ENCODE assay signal across 16 mouse cellular contexts in the genomic region with DNA sequence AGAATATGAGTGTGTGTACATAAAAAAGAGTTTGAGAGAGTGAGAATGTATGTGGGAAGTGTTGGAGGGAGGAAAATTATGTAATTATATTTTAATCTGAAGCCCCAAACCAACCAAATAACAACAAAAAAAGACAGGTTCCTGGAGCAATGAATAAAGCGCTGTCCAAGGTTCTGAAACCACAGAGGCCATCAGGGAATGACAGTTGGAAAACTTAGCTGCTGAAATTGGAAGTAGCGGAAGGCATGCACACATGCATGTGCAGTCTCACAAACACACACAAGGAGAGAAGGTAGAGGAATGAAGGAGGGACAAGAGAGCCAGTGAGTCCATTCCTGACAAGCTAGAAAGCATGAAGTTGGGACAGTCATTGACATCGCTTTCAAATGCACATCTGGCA. TPM values are rescaled to one million over a fixed set of nuclear protein-coding genes. Genes with fewer than 3 reads are reported as not detected.
DNase-seq lines count a peak whose midpoint lies in the region; ATAC-seq and TF ChIP-seq lines count a peak whose summit lies in the region.
"Had no signal": no experiment of that assay in that cellular context is flagged by ENCODE, and none has a peak within 500 bp of the region (broad histone marks: within the 10 kb centered on the region; RNA-seq: fewer than 3 reads in every experiment).

No protein-coding gene starts in this region.

- H3K9ac ChIP-seq in hindbrain, embryonic 11.5 days (ENCODE audit: low read depth, low read length) = no peak overlapping the region
- H3K9ac ChIP-seq in hindbrain, embryonic 16.5 days (ENCODE audit: low read depth, low read length) = no peak overlapping the region
- H3K9ac ChIP-seq: liver, embryonic 12.5 days; neural tube, embryonic 13.5 days had no signal

- WGBS in hindbrain, embryonic 11.5 days = 66% methylated on average over 3 of the region's 3 CpGs
- 67% methylated on average over 3 of the region's 3 CpGs for WGBS in hindbrain, embryonic 16.5 days

- no peaks in the 10 kb centered on the region for H3K9me3 ChIP-seq in hindbrain, embryonic 11.5 days (ENCODE audit: control insufficient read depth, low read length)
- H3K9me3 ChIP-seq in hindbrain, embryonic 16.5 days (ENCODE audit: control insufficient read depth, low read length) = no peaks in the 10 kb centered on the region
- H3K9me3 ChIP-seq in megakaryocyte, embryonic 14.5 days = peaks cover 13% of the 10 kb centered on the region
- H3K9me3 ChIP-seq: hindbrain, embryonic 10.5 days; liver, embryonic 12.5 days; neural tube, embryonic 13.5 days had no signal

- no peaks in the 10 kb centered on the region for H3K36me3 ChIP-seq in hindbrain, embryonic 11.5 days (ENCODE audit: control insufficient read depth, insufficient read depth, low read length)
- no peaks in the 10 kb centered on the region for H3K36me3 ChIP-seq in hindbrain, embryonic 16.5 days (ENCODE audit: control insufficient read depth, insufficient read depth, low read length)
- no peaks in the 10 kb centered on the region for H3K36me3 ChIP-seq in megakaryocyte, embryonic 14.5 days (replicated peaks; ENCODE audit: low read length)
- H3K36me3 ChIP-seq in myocyte (ENCODE audit: control insufficient read depth, insufficient read depth) = no peaks in the 10 kb centered on the region
- H3K36me3 ChIP-seq: G1E; hindbrain, embryonic 10.5 days; liver, embryonic 12.5 days; neural tube, embryonic 13.5 days had no signal

- no peak overlapping the region for H3K4me2 ChIP-seq in hindbrain, embryonic 11.5 days (replicated peaks; ENCODE audit: low read depth, low read length)
- no peak overlapping the region for H3K4me2 ChIP-seq in hindbrain, embryonic 16.5 days (ENCODE audit: low read length)
- H3K4me2 ChIP-seq in myocyte (ENCODE audit: low read depth) = no peak overlapping the region
- H3K4me2 ChIP-seq: liver, embryonic 12.5 days; neural tube, embryonic 13.5 days had no signal

- H3ac ChIP-seq in myocyte (ENCODE audit: control insufficient read depth, insufficient read length) = no peak overlapping the region

- H3K4me1 ChIP-seq in hindbrain, embryonic 11.5 days (replicated peaks; ENCODE audit: control insufficient read depth, insufficient read depth, low read length) = no peaks in the 10 kb centered on the region
- no peaks in the 10 kb centered on the region for H3K4me1 ChIP-seq in hindbrain, embryonic 16.5 days (ENCODE audit: control insufficient read depth, insufficient read depth, low read depth, low read length)
- no peaks in the 10 kb centered on the region for H3K4me1 ChIP-seq in megakaryocyte, embryonic 14.5 days
- H3K4me1 ChIP-seq: hindbrain, embryonic 10.5 days; liver, embryonic 12.5 days; neural tube, embryonic 13.5 days had no signal

- no peak overlapping the region for H3K27ac ChIP-seq in hindbrain, embryonic 11.5 days (ENCODE audit: low read depth, low read length)
- no peak overlapping the region for H3K27ac ChIP-seq in hindbrain, embryonic 16.5 days (ENCODE audit: low read depth, low read length)
- H3K27ac ChIP-seq: hindbrain, embryonic 10.5 days; liver, embryonic 12.5 days; neural tube, embryonic 13.5 days had no signal

- peak; percentile 34 for DNase-seq in hindbrain, embryonic 11.5 days (ENCODE audit: low spot score)
- peak; percentile 51 for DNase-seq in embryo, embryonic 10.5 days (ENCODE audit: low spot score)
- DNase-seq in cerebellum, postnatal 25 days = no peak
- DNase-seq in spleen, adult 12 weeks (ENCODE audit: low spot score) = no peak
- DNase-seq: cerebellum, adult 11 months; gastrocnemius, postnatal 25 days; thymus, adult 18-20 months had no signal

- no peak for TF ChIP-seq POLR2A in myocyte (IDR thresholded peaks at IDR 0.05; ENCODE audit: insufficient read length, low read depth)

- H3K27me3 ChIP-seq in hindbrain, embryonic 11.5 days (ENCODE audit: control insufficient read depth, insufficient read depth, low read length) = no peaks in the 10 kb centered on the region
- no peaks in the 10 kb centered on the region for H3K27me3 ChIP-seq in hindbrain, embryonic 16.5 days (replicated peaks; ENCODE audit: control insufficient read depth, insufficient read depth, low read length)
- no peaks in the 10 kb centered on the region for H3K27me3 ChIP-seq in megakaryocyte, embryonic 14.5 days (replicated peaks)
- no peaks in the 10 kb centered on the region for H3K27me3 ChIP-seq in myocyte (ENCODE audit: control insufficient read depth, insufficient read depth, insufficient read length)
- H3K27me3 ChIP-seq: liver, embryonic 12.5 days; neural tube, embryonic 13.5 days had no signal

- H3K79me2 ChIP-seq in myocyte (ENCODE audit: control insufficient read depth, insufficient read depth) = no peaks in the 10 kb centered on the region

- H3K4me3 ChIP-seq in hindbrain, embryonic 11.5 days (ENCODE audit: low read depth, low read length) = no peak overlapping the region
- no peak overlapping the region for H3K4me3 ChIP-seq in hindbrain, embryonic 16.5 days (ENCODE audit: low read length)
- H3K4me3 ChIP-seq in megakaryocyte, embryonic 14.5 days (replicated peaks) = peak overlapping the region; percentile 71
- no peak overlapping the region for H3K4me3 ChIP-seq in myocyte
- H3K4me3 ChIP-seq: hindbrain, embryonic 10.5 days; liver, embryonic 12.5 days; neural tube, embryonic 13.5 days had no signal

- ATAC-seq in hindbrain, embryonic 11.5 days (ENCODE audit: low FRiP score) = no peak
- ATAC-seq in hindbrain, embryonic 16.5 days = no peak
- ATAC-seq in megakaryocyte, adult 5-6 weeks (ENCODE audit: poor library complexity, severe bottlenecking) = no peak
- ATAC-seq: intestine, embryonic 16.5 days; liver, embryonic 12.5 days had no signal

TF ChIP-seq in myocyte, 11 proteins besides CTCF, POLR2A, EP300 and RAD21:
- peak; percentile 62 for TF ChIP-seq REST (IDR thresholded peaks at IDR 0.05; ENCODE audit: insufficient read depth, insufficient read length)
- no peak for TF ChIP-seq MYOD1 (IDR thresholded peaks at IDR 0.05; ENCODE audit: control insufficient read depth in 1 of 3, insufficient read length in 2 of 3, low read depth in 2 of 3)
- no peak for TF ChIP-seq TCF12 (IDR thresholded peaks at IDR 0.05; ENCODE audit: insufficient read depth, poor library complexity, severe bottlenecking)
- no peak for TF ChIP-seq MAX (IDR thresholded peaks at IDR 0.05; ENCODE audit: low read depth)
- TF ChIP-seq TCF3 (IDR thresholded peaks at IDR 0.05; ENCODE audit: insufficient read length, low read depth) = no peak
- TF ChIP-seq POLR2AphosphoS2 (IDR thresholded peaks at IDR 0.05; ENCODE audit: insufficient read length, low read depth) = no peak
- no peak for TF ChIP-seq USF1 (IDR thresholded peaks at IDR 0.05; ENCODE audit: low read depth)

RNA-seq across cellular contexts. Expression of a gene that starts 56.1 kb away (rescaled TPM):
- 20.9 and 21.4 TPM in 2 replicates for polyA plus RNA-seq in hindbrain, embryonic 11.5 days (2014; fragmentation: Nextera tagmentation; extraction: Ambion mirVana)
- 14.1 and 15.9 TPM in 2 replicates for polyA plus RNA-seq in hindbrain, embryonic 16.5 days (2015; fragmentation: Nextera tagmentation; extraction: Ambion mirVana)
- 5.1 and 14.8 TPM in 2 replicates for polyA plus RNA-seq in megakaryocyte, embryonic 14.5 days (2012; ENCODE audit: insufficient read depth, low replicate concordance)
- 46.7 and 49.8 TPM in 2 replicates for total RNA-seq in megakaryocyte, adult 5-6 weeks (2015)
- 53.6 and 55.4 TPM in 2 replicates for total RNA-seq in megakaryocyte, adult 5-6 weeks (2017)
- 7.4 TPM for polyA plus RNA-seq in myocyte (2012; fragmentation: generic; extraction: Trizol)

RNA-seq across cellular contexts. Expression of a gene that starts 58.9 kb away (rescaled TPM):
- polyA plus RNA-seq in hindbrain, embryonic 11.5 days (2014; fragmentation: Nextera tagmentation; extraction: Ambion mirVana) = 145 and 152 TPM in 2 replicates
- polyA plus RNA-seq in hindbrain, embryonic 16.5 days (2015; fragmentation: Nextera tagmentation; extraction: Ambion mirVana) = 308 and 365 TPM in 2 replicates
- 31.8 and 32.1 TPM in 2 replicates for polyA plus RNA-seq in megakaryocyte, embryonic 14.5 days (2012; ENCODE audit: insufficient read depth, low replicate concordance)
- 42.5 and 45.0 TPM in 2 replicates for total RNA-seq in megakaryocyte, adult 5-6 weeks (2015)
- 15.2 and 22.8 TPM in 2 replicates for total RNA-seq in megakaryocyte, adult 5-6 weeks (2017)
- 124 TPM for polyA plus RNA-seq in myocyte (2012; fragmentation: generic; extraction: Trizol)

Comparison
In these comparisons a context has a peak if more than half of its experiments do, and no peak if none do; other contexts are left out.
1. DNase-seq: peak in hindbrain, embryonic 11.5 days (single experiment) and embryo, embryonic 10.5 days (single experiment); none in cerebellum, postnatal 25 days (0 of 2) and spleen, adult 12 weeks (single experiment).